Mouse (Mus musculus) embryonic facial prominence, embryonic 15.5 days (tissue): Measurements from ENCODE around the gene Rfx3. TPM values are rescaled to one million over a fixed set of nuclear protein-coding genes. Genes with fewer than 3 reads are reported as not detected.

Source experiments
- ATAC-seq: fragments of 200-750 bp; cut with Nextera tagmentation; 2 replicates; pipeline ENCODE4 v1.8.0; 2017; ENCODE audit warnings: low read depth, moderate TSS enrichment; ENCODE audit not compliant: insufficient number of reproducible peaks, low FRiP score, low TSS enrichment
- H3K27ac ChIP-seq: fragments of 300-500 bp; sonication (generic); replicated peaks from 2 replicates; pipeline ENCODE4 v1.5.1; 2015; ENCODE audit warnings: mild to moderate bottlenecking, inconsistent platforms
- H3K27me3 ChIP-seq: fragments of 300-500 bp; sonication (generic); 2 replicates; pipeline ENCODE4 v1.6.1; 2015; ENCODE audit warnings: inconsistent platforms
- H3K36me3 ChIP-seq: fragments of 300-500 bp; sonication (generic); 2 replicates; pipeline ENCODE4 v1.6.1; 2015; ENCODE audit warnings: mild to moderate bottlenecking, inconsistent platforms
- H3K4me1 ChIP-seq: fragments of 300-500 bp; sonication (generic); 2 replicates; pipeline ENCODE4 v1.6.1; 2015; ENCODE audit warnings: inconsistent platforms
- H3K4me2 ChIP-seq: fragments of 300-500 bp; sonication (generic); replicated peaks from 2 replicates; pipeline ENCODE4 v1.6.1; 2015; ENCODE audit warnings: mild to moderate bottlenecking, inconsistent platforms
- H3K4me3 ChIP-seq: fragments of 300-500 bp; sonication (generic); replicated peaks from 2 replicates; pipeline ENCODE4 v1.5.1; 2015; ENCODE audit warnings: mild to moderate bottlenecking, inconsistent platforms
- H3K9ac ChIP-seq: fragments of 300-500 bp; sonication (generic); 2 replicates; pipeline ENCODE4 v1.6.1; 2015; ENCODE audit warnings: inconsistent platforms
- H3K9me3 ChIP-seq: fragments of 300-500 bp; sonication (generic); replicated peaks from 2 replicates; pipeline ENCODE4 v1.6.1; 2016; ENCODE audit warnings: inconsistent platforms
- WGBS: fragments of 180-500 bp; shearing (Covaris S2); methylation state at CpG from one replicate; pipeline ENCODE4 v1.1.7; 2015; 5-methylcytosine and 5-hydroxymethylcytosine counted together
- polyA plus RNA-seq: library from polyadenylated mRNA; unstranded; fragments of >200 nt; fragmentation: Nextera tagmentation; extraction: Ambion mirVana; gene quantifications from 2 replicates; pipeline ENCODE4 v1.2.1, GENCODE M21; 2015

Rfx3 gene
- polyA plus RNA-seq, 1 experiment from 2014 or later: 16.2 TPM

GRCm38 (mm10) chr19:28002708-28003107 lies 8.3 kb downstream of the Rfx3 start:
- H3K9ac ChIP-seq: no peak overlapping the region
- H3K36me3 ChIP-seq: no peaks in the 10 kb centered on the region
- no peaks in the 10 kb centered on the region for H3K9me3 ChIP-seq
- no peak for ATAC-seq
- no peak overlapping the region for H3K4me2 ChIP-seq
- no peaks in the 10 kb centered on the region for H3K4me1 ChIP-seq
- 68% methylated on average over 3 of the region's 3 CpGs for whole genome bisulfite sequencing
- no peak overlapping the region for H3K4me3 ChIP-seq
- H3K27me3 ChIP-seq: no peaks in the 10 kb centered on the region
- no peak overlapping the region for H3K27ac ChIP-seq

GRCm38 (mm10) chr19:27992800-27993199 lies 18.2 kb downstream of the Rfx3 start:
- Histone ChIP-seq H3K27me3 (no peaks in the 10 kb centered on the region), H3K27ac (no peak overlapping the region), H3K9ac (no peak overlapping the region), H3K9me3 (no peaks in the 10 kb centered on the region), H3K4me1 (no peaks in the 10 kb centered on the region), H3K36me3 (no peaks in the 10 kb centered on the region), H3K4me2 (no peak overlapping the region), H3K4me3 (no peak overlapping the region)
- WGBS: 89% methylated on average over 7 of the region's 7 CpGs
- no peak for ATAC-seq

GRCm38 (mm10) chr19:27988746-27989145 lies 22.2 kb downstream of the Rfx3 start:
- 65% methylated on average over 3 of the region's 3 CpGs for WGBS
- H3K27ac ChIP-seq: no peak overlapping the region
- no peaks in the 10 kb centered on the region for H3K9me3 ChIP-seq
- H3K9ac ChIP-seq: no peak overlapping the region
- no peaks in the 10 kb centered on the region for H3K27me3 ChIP-seq
- ATAC-seq: no peak
- no peak overlapping the region for H3K4me3 ChIP-seq
- no peaks in the 10 kb centered on the region for H3K36me3 ChIP-seq
- no peak overlapping the region for H3K4me2 ChIP-seq
- H3K4me1 ChIP-seq: no peaks in the 10 kb centered on the region

GRCm38 (mm10) chr19:27967590-27967989 lies 43.4 kb downstream of the Rfx3 start:
- no peaks in the 10 kb centered on the region for H3K9me3 ChIP-seq
- 0 out of 2 replicates have a peak, but pooled peaks cover 8% of the 10 kb centered on the region for H3K36me3 ChIP-seq
- no peaks in the 10 kb centered on the region for H3K4me1 ChIP-seq
- H3K4me2 ChIP-seq: no peak overlapping the region
- H3K27me3 ChIP-seq: no peaks in the 10 kb centered on the region
- 71% methylated on average over 3 of the region's 3 CpGs for WGBS
- no peak overlapping the region for H3K4me3 ChIP-seq
- H3K27ac ChIP-seq: no peak overlapping the region
- H3K9ac ChIP-seq: no peak overlapping the region
- ATAC-seq: no peak

- ATAC-seq: no peak
- no peak overlapping the region for H3K4me2 ChIP-seq
- no peak overlapping the region for H3K27ac ChIP-seq
- 92% methylated on average over 3 of the region's 3 CpGs for WGBS
- no peak overlapping the region for H3K4me3 ChIP-seq
- no peaks in the 10 kb centered on the region for H3K9me3 ChIP-seq
- H3K4me1 ChIP-seq: no peaks in the 10 kb centered on the region
- no peak overlapping the region for H3K9ac ChIP-seq
- no peaks in the 10 kb centered on the region for H3K27me3 ChIP-seq
- H3K36me3 ChIP-seq: 0 out of 2 replicates have a peak, but pooled peaks cover 5% of the 10 kb centered on the region
Measured at GRCm38 (mm10) chr19:27961271-27961670, 49.7 kb downstream of the Rfx3 start.

- Histone ChIP-seq H3K36me3 (no peaks in the 10 kb centered on the region), H3K4me1 (no peaks in the 10 kb centered on the region), H3K9me3 (no peaks in the 10 kb centered on the region), H3K9ac (no peak overlapping the region), H3K27ac (no peak overlapping the region), H3K4me3 (no peak overlapping the region), H3K27me3 (no peaks in the 10 kb centered on the region), H3K4me2 (no peak overlapping the region)
- 61% methylated on average over 3 of the region's 3 CpGs for WGBS
- no peak for ATAC-seq
Measured at GRCm38 (mm10) chr19:27935453-27935852, 75.5 kb downstream of the Rfx3 start.

GRCm38 (mm10) chr19:27931136-27931535 lies 79.8 kb downstream of the Rfx3 start:
- 93% methylated on average over 2 of the region's 2 CpGs for WGBS
- H3K4me2 ChIP-seq: no peak overlapping the region
- no peaks in the 10 kb centered on the region for H3K36me3 ChIP-seq
- H3K4me3 ChIP-seq: no peak overlapping the region
- H3K27me3 ChIP-seq: no peaks in the 10 kb centered on the region
- H3K9me3 ChIP-seq: no peaks in the 10 kb centered on the region
- no peaks in the 10 kb centered on the region for H3K4me1 ChIP-seq
- no peak for ATAC-seq
- H3K9ac ChIP-seq: no peak overlapping the region
- no peak overlapping the region for H3K27ac ChIP-seq

GRCm38 (mm10) chr19:27926378-27926777 lies 84.6 kb downstream of the Rfx3 start:
- no peaks in the 10 kb centered on the region for H3K27me3 ChIP-seq
- H3K27ac ChIP-seq: no peak overlapping the region
- H3K9me3 ChIP-seq: no peaks in the 10 kb centered on the region
- H3K9ac ChIP-seq: no peak overlapping the region
- no peaks in the 10 kb centered on the region for H3K4me1 ChIP-seq
- WGBS: 85% methylated on average over 3 of the region's 3 CpGs
- no peak overlapping the region for H3K4me3 ChIP-seq
- H3K4me2 ChIP-seq: no peak overlapping the region
- no peak for ATAC-seq
- H3K36me3 ChIP-seq: no peaks in the 10 kb centered on the region

- H3K4me3 ChIP-seq: no peak overlapping the region
- no peaks in the 10 kb centered on the region for H3K36me3 ChIP-seq
- no peak overlapping the region for H3K4me2 ChIP-seq
- no peaks in the 10 kb centered on the region for H3K27me3 ChIP-seq
- ATAC-seq: no peak
- WGBS: 33% methylated on average over 2 of the region's 2 CpGs
- H3K9me3 ChIP-seq: no peaks in the 10 kb centered on the region
- no peak overlapping the region for H3K9ac ChIP-seq
- H3K4me1 ChIP-seq: no peaks in the 10 kb centered on the region
- H3K27ac ChIP-seq: no peak overlapping the region
Measured at GRCm38 (mm10) chr19:27919040-27919439, 91.9 kb downstream of the Rfx3 start.

- no peak overlapping the region for H3K9ac ChIP-seq
- no peak overlapping the region for H3K4me3 ChIP-seq
- H3K9me3 ChIP-seq: no peaks in the 10 kb centered on the region
- WGBS: 48% methylated on average over 2 of the region's 2 CpGs
- H3K4me1 ChIP-seq: no peaks in the 10 kb centered on the region
- no peak overlapping the region for H3K4me2 ChIP-seq
- ATAC-seq: no peak
- no peaks in the 10 kb centered on the region for H3K36me3 ChIP-seq
- no peaks in the 10 kb centered on the region for H3K27me3 ChIP-seq
- no peak overlapping the region for H3K27ac ChIP-seq
Measured at GRCm38 (mm10) chr19:27916446-27916845, 94.5 kb downstream of the Rfx3 start.

GRCm38 (mm10) chr19:27906976-27907375 lies 104.0 kb downstream of the Rfx3 start:
- H3K4me3 ChIP-seq: no peak overlapping the region
- H3K9ac ChIP-seq: no peak overlapping the region
- no peak overlapping the region for H3K4me2 ChIP-seq
- ATAC-seq: no peak
- 64% methylated on average over 5 of the region's 5 CpGs for WGBS
- H3K27me3 ChIP-seq: no peaks in the 10 kb centered on the region
- H3K9me3 ChIP-seq: no peaks in the 10 kb centered on the region
- no peak overlapping the region for H3K27ac ChIP-seq
- H3K36me3 ChIP-seq: no peaks in the 10 kb centered on the region
- H3K4me1 ChIP-seq: no peaks in the 10 kb centered on the region

GRCm38 (mm10) chr19:27905976-27906375 lies 105.0 kb downstream of the Rfx3 start:
- Histone ChIP-seq H3K36me3 (no peaks in the 10 kb centered on the region), H3K4me2 (no peak overlapping the region), H3K27ac (no peak overlapping the region), H3K4me3 (no peak overlapping the region), H3K4me1 (no peaks in the 10 kb centered on the region), H3K9ac (no peak overlapping the region), H3K27me3 (no peaks in the 10 kb centered on the region), H3K9me3 (no peaks in the 10 kb centered on the region)
- WGBS: 84% methylated on average over 9 of the region's 9 CpGs
- no peak for ATAC-seq
